Mouse (Mus musculus): Measurements from ENCODE around the gene Plekhg5. TPM values are rescaled to one million over a fixed set of nuclear protein-coding genes. Genes with fewer than 3 reads are reported as not detected.

Gene Plekhg5
- polyA plus RNA-seq, 1 experiment from 2014 or later, result 9.0 TPM

DNA sequence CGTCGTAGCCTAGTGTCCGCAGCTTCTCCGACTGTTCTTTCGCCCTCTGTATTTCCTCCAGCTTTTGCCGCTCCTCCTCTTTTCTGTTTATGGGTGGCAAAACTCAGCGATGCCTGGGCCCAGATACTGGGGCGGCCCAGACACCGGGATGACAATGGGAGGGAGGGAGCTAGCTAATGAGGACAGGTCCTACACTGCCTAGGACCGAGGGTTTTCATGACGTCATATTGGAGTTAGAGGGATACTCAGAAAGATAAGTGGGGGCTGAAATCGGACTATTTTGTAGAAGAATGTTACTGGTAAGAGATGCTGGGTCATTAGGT lies 48.8 kb downstream of the Plekhg5 start:
- WGBS, result 3% methylated on average over 12 of the region's 12 CpGs
- H3K4me1 ChIP-seq (replicated peaks; ENCODE audit: control insufficient read depth, insufficient read depth, low read length), result peaks cover 26% of the 10 kb centered on the region
- H3K9me3 ChIP-seq (ENCODE audit: control insufficient read depth, low read length), result no peaks in the 10 kb centered on the region
- no peaks in the 10 kb centered on the region for H3K36me3 ChIP-seq (ENCODE audit: control insufficient read depth, insufficient read depth, low read length)
- H3K4me3 ChIP-seq (ENCODE audit: low read depth, low read length), result peak overlapping the region; percentile 2; the same call in 1 of the 2 replicates
- H3K9ac ChIP-seq (ENCODE audit: low read length), result no peak overlapping the region
- no peak overlapping the region for H3K27ac ChIP-seq (ENCODE audit: low read depth)
- H3K4me2 ChIP-seq (ENCODE audit: low read length), result peak overlapping the region; percentile 23
- ATAC-seq (replicated peaks; ENCODE audit: low FRiP score, low TSS enrichment, low read depth) (no peak), DNase-seq (ENCODE audit: low spot score) (no peak)
- H3K27me3 ChIP-seq (replicated peaks; ENCODE audit: control insufficient read depth, insufficient read depth, low read length), result peaks cover 96% of the 10 kb centered on the region

DNA sequence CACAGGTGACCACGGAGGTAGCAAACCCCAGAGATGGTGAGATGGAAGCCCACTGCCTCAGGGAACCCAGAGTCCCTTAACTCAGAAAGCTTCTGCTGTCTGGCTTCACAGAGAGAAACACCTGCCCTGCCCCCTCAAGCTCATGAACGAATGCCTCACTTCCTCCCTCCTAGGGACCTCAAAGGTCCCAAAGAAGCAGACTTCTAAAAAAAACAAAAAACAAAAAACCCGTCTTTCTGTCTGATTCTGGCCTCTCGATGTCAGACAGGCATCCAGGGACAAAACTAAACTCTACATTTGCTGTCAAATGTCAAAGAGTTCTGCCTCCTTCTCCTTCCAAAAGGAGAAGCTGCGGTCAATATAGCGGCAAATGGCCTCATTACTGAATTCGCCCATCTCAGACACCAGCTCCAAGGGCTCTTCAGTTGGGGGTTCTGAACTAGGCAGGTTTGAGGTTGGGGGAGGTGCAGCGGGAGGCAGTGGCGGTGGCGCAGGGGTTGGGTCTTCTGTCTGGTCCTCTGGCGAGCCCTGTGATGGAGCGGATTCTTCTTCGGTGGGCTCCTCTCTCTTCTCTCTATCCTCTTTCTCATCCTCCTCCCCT lies 52.2 kb downstream of the Plekhg5 start:
- Histone ChIP-seq H3K27ac (ENCODE audit: low read depth) (no peak overlapping the region), H3K4me3 (ENCODE audit: low read depth, low read length) (no peak overlapping the region), H3K36me3 (ENCODE audit: control insufficient read depth, insufficient read depth, low read length) (no peaks in the 10 kb centered on the region), H3K27me3 (replicated peaks; ENCODE audit: control insufficient read depth, insufficient read depth, low read length) (peaks cover 100% of the 10 kb centered on the region), H3K4me1 (replicated peaks; ENCODE audit: control insufficient read depth, insufficient read depth, low read length) (peaks cover 23% of the 10 kb centered on the region; the same call in 1 of the 2 replicates), H3K9ac (ENCODE audit: low read length) (no peak overlapping the region), H3K4me2 (ENCODE audit: low read length) (no peak overlapping the region), H3K9me3 (ENCODE audit: control insufficient read depth, low read length) (no peaks in the 10 kb centered on the region)
- ATAC-seq (replicated peaks; ENCODE audit: low FRiP score, low TSS enrichment, low read depth) (no peak), DNase-seq (ENCODE audit: low spot score) (no peak)
- 32% methylated on average over 13 of the region's 13 CpGs for WGBS

DNA sequence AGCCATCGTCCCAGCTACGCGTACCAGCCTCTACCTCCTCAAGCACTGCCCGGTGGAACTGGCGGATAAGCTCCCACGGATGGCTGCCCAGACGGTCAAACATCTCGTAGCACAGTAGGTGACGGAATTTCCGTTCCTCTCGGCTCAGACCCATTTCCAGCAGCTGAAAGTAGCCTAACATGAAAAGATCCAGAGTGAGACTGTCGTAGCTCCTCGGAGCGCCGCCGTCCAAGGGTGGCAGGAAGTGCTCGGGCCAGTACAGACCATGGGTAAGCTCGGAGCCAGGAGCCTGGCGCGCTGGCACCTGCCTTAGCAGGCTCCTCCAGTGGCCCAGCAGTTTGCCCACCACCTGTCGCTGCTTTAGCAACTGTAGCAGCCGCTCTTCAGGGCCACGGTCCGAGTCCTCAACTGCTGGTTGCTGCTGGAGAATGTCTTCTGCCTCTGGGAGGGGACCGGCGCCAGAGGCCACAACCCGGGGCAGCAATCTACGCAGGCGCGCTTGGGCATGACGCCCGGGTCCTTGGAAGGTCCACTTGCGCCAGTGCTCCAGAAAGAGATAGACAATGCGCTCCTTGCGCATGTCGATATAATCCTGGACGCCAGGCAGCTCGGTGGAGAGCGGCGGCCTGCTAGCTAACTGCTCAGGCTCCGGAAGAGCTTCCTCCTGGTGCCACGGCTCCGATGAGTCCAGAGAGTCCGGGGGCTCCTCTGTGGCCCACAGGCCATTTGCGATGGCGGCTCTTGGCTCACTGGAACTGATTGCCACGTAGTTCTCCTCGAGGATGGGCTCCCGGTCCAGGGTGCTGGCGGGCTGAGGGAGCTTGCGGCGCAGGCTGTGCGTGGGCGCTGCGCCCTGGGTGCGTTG lies 53.1 kb downstream of the Plekhg5 start:
- H3K4me3 ChIP-seq (ENCODE audit: low read depth, low read length), result peak overlapping the region; percentile 13; the same call in 1 of the 2 replicates
- H3K27me3 ChIP-seq (replicated peaks; ENCODE audit: control insufficient read depth, insufficient read depth, low read length), result peaks cover 100% of the 10 kb centered on the region
- no peak for DNase-seq (ENCODE audit: low spot score)
- no peaks in the 10 kb centered on the region for H3K9me3 ChIP-seq (ENCODE audit: control insufficient read depth, low read length)
- no peaks in the 10 kb centered on the region for H3K36me3 ChIP-seq (ENCODE audit: control insufficient read depth, insufficient read depth, low read length)
- ATAC-seq (replicated peaks; ENCODE audit: low FRiP score, low TSS enrichment, low read depth), result no peak
- no peak overlapping the region for H3K9ac ChIP-seq (ENCODE audit: low read length)
- H3K27ac ChIP-seq (ENCODE audit: low read depth), result no peak overlapping the region
- peak overlapping the region; percentile 3; the same call in 1 of the 2 replicates for H3K4me2 ChIP-seq (ENCODE audit: low read length)
- H3K4me1 ChIP-seq (replicated peaks; ENCODE audit: control insufficient read depth, insufficient read depth, low read length), result peaks cover 15% of the 10 kb centered on the region; the same call in 1 of the 2 replicates
- WGBS, result 23% methylated on average over 56 of the region's 56 CpGs

DNA sequence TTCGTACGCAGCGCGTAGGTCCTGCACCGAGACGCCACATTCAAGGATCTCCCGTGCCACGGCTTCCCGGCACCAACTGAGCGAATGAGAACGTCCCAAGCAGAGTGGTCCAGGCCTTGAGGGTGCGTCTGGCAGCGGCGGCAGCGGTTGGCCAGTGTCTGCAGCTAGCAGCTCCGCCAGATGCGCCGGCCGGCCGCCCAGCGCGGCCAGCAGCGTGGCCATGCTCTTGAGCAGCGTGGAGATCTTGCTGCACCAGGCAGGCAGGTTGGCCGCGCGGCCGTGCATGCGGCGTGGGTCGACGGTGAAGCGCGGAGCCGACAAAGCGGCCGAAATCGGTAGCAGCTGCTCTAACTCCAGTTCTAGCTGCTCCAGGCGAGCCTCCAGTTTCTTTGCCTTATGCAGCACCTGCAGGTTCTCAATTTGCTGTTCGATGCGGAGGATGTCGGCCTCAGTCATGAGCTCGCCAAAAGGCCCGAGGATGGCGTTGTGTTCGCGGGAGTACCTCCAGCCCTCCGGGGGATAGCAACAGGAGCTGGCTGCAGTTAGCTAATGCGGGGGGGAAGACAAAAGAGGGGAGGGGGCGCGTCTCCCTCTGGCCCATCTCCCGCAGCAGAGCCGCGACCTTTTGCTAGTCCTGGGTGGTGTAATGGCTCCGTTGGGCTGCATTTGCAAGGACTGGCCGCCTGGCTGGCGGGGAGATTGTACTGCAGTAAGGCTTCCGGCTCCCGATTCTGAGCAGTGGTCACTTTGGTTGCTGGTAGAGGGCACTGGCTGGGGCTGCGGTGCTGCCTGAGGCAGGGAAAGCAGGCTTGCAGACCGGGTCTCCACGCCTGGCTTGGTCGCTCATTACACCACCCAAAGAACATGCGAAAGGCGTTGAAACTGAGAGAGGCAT lies 54.0 kb downstream of the Plekhg5 start:
- H3K27me3 ChIP-seq (replicated peaks; ENCODE audit: control insufficient read depth, insufficient read depth, low read length), result peaks cover 100% of the 10 kb centered on the region
- H3K9me3 ChIP-seq (ENCODE audit: control insufficient read depth, low read length), result no peaks in the 10 kb centered on the region
- H3K27ac ChIP-seq (ENCODE audit: low read depth), result no peak overlapping the region
- peaks cover 11% of the 10 kb centered on the region for H3K4me1 ChIP-seq (replicated peaks; ENCODE audit: control insufficient read depth, insufficient read depth, low read length)
- DNase-seq (ENCODE audit: low spot score) (peak; percentile 61), ATAC-seq (replicated peaks; ENCODE audit: low FRiP score, low TSS enrichment, low read depth) (no peak)
- H3K4me3 ChIP-seq (ENCODE audit: low read depth, low read length), result peak overlapping the region; percentile 13; the same call in 1 of the 2 replicates
- WGBS, result 20% methylated on average over 65 of the region's 65 CpGs
- H3K4me2 ChIP-seq (ENCODE audit: low read length), result peak overlapping the region; percentile 20
- H3K9ac ChIP-seq (ENCODE audit: low read length), result no peak overlapping the region
- no peaks in the 10 kb centered on the region for H3K36me3 ChIP-seq (ENCODE audit: control insufficient read depth, insufficient read depth, low read length)

DNA sequence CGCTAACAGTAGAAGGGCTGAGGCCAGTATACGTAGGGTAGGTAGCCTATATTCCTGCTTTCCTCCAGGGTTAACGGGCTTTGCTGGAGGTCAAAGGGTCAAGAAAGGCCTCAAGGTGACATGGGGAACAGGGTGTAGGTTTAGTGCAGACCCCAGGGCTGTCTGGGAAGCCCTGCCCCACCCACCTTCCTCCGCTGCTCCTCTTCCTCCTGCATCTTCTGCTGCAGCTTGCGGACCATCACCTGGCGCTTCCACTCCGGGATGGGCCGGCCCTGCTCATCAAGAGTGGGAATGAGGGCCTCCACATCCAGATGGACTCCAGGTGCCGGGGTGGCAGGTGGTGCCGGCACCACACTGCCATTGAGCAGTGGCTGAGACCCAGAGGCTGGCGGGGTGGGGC lies 55.6 kb downstream of the Plekhg5 start:
- Histone ChIP-seq H3K4me3 (ENCODE audit: low read depth, low read length) (no peak overlapping the region), H3K27me3 (replicated peaks; ENCODE audit: control insufficient read depth, insufficient read depth, low read length) (peaks cover 99% of the 10 kb centered on the region), H3K27ac (ENCODE audit: low read depth) (no peak overlapping the region), H3K9me3 (ENCODE audit: control insufficient read depth, low read length) (no peaks in the 10 kb centered on the region), H3K36me3 (ENCODE audit: control insufficient read depth, insufficient read depth, low read length) (no peaks in the 10 kb centered on the region), H3K4me2 (ENCODE audit: low read length) (no peak overlapping the region), H3K4me1 (replicated peaks; ENCODE audit: control insufficient read depth, insufficient read depth, low read length) (peaks cover 15% of the 10 kb centered on the region), H3K9ac (ENCODE audit: low read length) (no peak overlapping the region)
- 87% methylated on average over 11 of the region's 11 CpGs for WGBS
- DNase-seq (ENCODE audit: low spot score), result no peak
- ATAC-seq (replicated peaks; ENCODE audit: low FRiP score, low TSS enrichment, low read depth), result no peak

DNA sequence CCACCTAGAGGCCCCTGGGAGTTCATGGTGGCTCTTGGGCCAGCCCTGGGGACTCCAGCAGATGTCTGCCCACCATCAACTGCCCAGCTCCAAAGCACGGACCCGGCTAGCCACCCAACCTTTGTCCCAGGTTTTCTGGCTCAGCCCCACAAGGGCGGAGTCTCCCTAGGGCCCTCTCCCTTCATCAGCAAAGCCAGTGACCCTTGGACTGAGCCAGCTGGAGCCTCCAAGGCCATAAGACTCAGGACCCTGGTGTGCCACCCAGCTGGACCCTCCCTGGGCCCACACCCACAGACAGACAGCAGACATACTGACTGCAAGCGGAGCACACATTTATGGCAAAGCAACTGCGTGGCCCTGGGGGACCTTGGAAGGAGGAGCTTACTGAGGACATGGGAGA lies 56.5 kb downstream of the Plekhg5 start:
- peaks cover 15% of the 10 kb centered on the region for H3K4me1 ChIP-seq (replicated peaks; ENCODE audit: control insufficient read depth, insufficient read depth, low read length)
- H3K9me3 ChIP-seq (ENCODE audit: control insufficient read depth, low read length), result no peaks in the 10 kb centered on the region
- no peaks in the 10 kb centered on the region for H3K36me3 ChIP-seq (ENCODE audit: control insufficient read depth, insufficient read depth, low read length)
- no peak overlapping the region for H3K4me3 ChIP-seq (ENCODE audit: low read depth, low read length)
- ATAC-seq (replicated peaks; ENCODE audit: low FRiP score, low TSS enrichment, low read depth) (no peak), DNase-seq (ENCODE audit: low spot score) (peak; percentile 53)
- H3K27ac ChIP-seq (ENCODE audit: low read depth), result no peak overlapping the region
- H3K4me2 ChIP-seq (ENCODE audit: low read length), result no peak overlapping the region
- H3K9ac ChIP-seq (ENCODE audit: low read length), result no peak overlapping the region
- peaks cover 99% of the 10 kb centered on the region for H3K27me3 ChIP-seq (replicated peaks; ENCODE audit: control insufficient read depth, insufficient read depth, low read length)
- 48% methylated on average over 5 of the region's 5 CpGs for WGBS

DNA sequence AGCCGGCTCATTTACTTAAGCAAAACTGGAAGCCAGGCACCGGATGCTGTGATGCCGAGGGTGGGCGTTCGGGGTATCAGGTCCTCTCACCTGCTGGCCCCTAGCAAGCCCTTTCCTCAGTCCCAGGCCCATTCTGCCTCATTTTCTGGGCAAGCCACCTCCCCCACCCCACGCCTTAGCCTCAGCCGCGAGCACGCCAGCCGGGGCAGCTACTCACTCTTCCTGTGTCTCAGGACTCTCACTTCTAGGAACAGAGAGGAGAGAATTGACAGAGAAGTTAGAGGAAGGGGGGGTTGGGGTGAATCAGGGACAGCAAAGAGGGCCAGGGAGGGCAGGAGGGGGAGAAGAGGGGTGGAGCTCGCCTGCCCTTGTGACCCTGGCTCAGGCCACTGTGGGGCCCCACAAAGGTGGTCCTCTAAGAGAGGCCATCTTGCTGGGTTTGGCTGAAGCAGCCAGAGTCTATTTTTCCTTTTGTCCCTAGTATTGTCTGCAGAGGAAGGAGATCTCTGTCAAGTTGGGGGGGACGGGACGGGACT lies 57.2 kb downstream of the Plekhg5 start:
- H3K9ac ChIP-seq (ENCODE audit: low read length), result no peak overlapping the region
- H3K9me3 ChIP-seq (ENCODE audit: control insufficient read depth, low read length), result no peaks in the 10 kb centered on the region
- 31% methylated on average over 13 of the region's 13 CpGs for whole genome bisulfite sequencing
- H3K4me2 ChIP-seq (ENCODE audit: low read length), result no peak overlapping the region
- ATAC-seq (replicated peaks; ENCODE audit: low FRiP score, low TSS enrichment, low read depth), result no peak
- H3K36me3 ChIP-seq (ENCODE audit: control insufficient read depth, insufficient read depth, low read length), result no peaks in the 10 kb centered on the region
- no peak overlapping the region for H3K27ac ChIP-seq (ENCODE audit: low read depth)
- no peak for DNase-seq (ENCODE audit: low spot score)
- H3K4me1 ChIP-seq (replicated peaks; ENCODE audit: control insufficient read depth, insufficient read depth, low read length), result peaks cover 15% of the 10 kb centered on the region
- H3K4me3 ChIP-seq (ENCODE audit: low read depth, low read length), result no peak overlapping the region
- peaks cover 98% of the 10 kb centered on the region for H3K27me3 ChIP-seq (replicated peaks; ENCODE audit: control insufficient read depth, insufficient read depth, low read length)
